Comparison of ENCODE assay signal across 8 mouse cellular contexts in the genomic region with DNA sequence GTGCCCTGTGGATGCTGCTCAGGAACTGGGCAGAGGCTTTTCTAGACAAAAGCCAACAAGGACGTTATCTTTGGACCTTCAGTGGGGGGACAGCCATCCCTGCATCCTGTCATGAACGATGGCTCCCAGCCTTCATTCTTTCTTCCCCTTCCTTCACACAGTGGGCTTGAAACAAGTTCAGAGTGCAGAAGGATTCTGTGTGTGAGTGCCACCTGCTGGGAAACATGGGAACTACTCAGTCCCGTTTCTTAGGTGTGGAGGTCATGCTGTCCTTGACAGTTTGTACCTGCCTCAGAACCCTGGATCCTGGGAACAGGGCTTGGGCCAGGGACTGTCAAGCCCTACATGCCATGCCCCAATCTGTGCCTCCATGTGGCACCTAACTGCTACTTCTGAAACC. TPM values are rescaled to one million over a fixed set of nuclear protein-coding genes. Genes with fewer than 3 reads are reported as not detected.
DNase-seq lines count a peak whose midpoint lies in the region; ATAC-seq and TF ChIP-seq lines count a peak whose summit lies in the region.
"Had no signal": no experiment of that assay in that cellular context is flagged by ENCODE, and none has a peak within 500 bp of the region (broad histone marks: within the 10 kb centered on the region; RNA-seq: fewer than 3 reads in every experiment).

No protein-coding gene starts in this region.

- WGBS in heart, embryonic 16.5 days, result 0% methylated on average over 3 of the region's 3 CpGs

- TF ChIP-seq EP300 in ES-Bruce4 (IDR thresholded peaks at IDR 0.05; ENCODE audit: insufficient read depth, low read depth, low read length), result no peak

- peak; percentile 39 to 59 for DNase-seq in adrenal gland, adult 18-20 months (ENCODE audit: low spot score in 2 of 2)
- peak; percentile 73 for DNase-seq in embryo, embryonic 11.5 days (ENCODE audit: low read depth, low spot score)
- peak; percentile 44 to 69 for DNase-seq in layer of hippocampus, postnatal 25 days (ENCODE audit: extremely low spot score in 1 of 2, low spot score in 1 of 2)
- peak; percentile 47 for DNase-seq in right cerebral cortex, postnatal 25 days

- no peak for TF ChIP-seq POLR2A in ES-Bruce4 (IDR thresholded peaks at IDR 0.05; ENCODE audit: insufficient read depth, low read length)

- H3K9me3 ChIP-seq in ES-Bruce4 (replicated peaks; ENCODE audit: control insufficient read depth, insufficient read depth, low read length, poor library complexity, severe bottlenecking), result no peaks in the 10 kb centered on the region
- H3K9me3 ChIP-seq in heart, embryonic 16.5 days (replicated peaks; ENCODE audit: control insufficient read depth, low read length), result no peaks in the 10 kb centered on the region
- H3K9me3 ChIP-seq: lung, embryonic 15.5 days had no signal

- H3K4me2 ChIP-seq in heart, embryonic 16.5 days (ENCODE audit: low read depth, low read length), result no peak overlapping the region
- H3K4me2 ChIP-seq: lung, embryonic 15.5 days had no signal

- H3K4me1 ChIP-seq in ES-Bruce4 (ENCODE audit: control insufficient read depth, insufficient read depth, low read length), result peaks cover 4% of the 10 kb centered on the region
- H3K4me1 ChIP-seq in heart, embryonic 16.5 days (ENCODE audit: control insufficient read depth, insufficient read depth, low read length), result peaks cover 22% of the 10 kb centered on the region

- TF ChIP-seq CTCF in ES-Bruce4 (IDR thresholded peaks at IDR 0.05; ENCODE audit: low read depth, low read length), result peak; percentile 58

- H3K4me3 ChIP-seq in ES-Bruce4 (ENCODE audit: low read depth, low read length), result no peak overlapping the region
- no peak overlapping the region for H3K4me3 ChIP-seq in heart, embryonic 16.5 days (ENCODE audit: low read length)
- H3K4me3 ChIP-seq: lung, embryonic 15.5 days had no signal

- H3K36me3 ChIP-seq in ES-Bruce4 (ENCODE audit: control insufficient read depth, insufficient read depth, low read length, poor library complexity, severe bottlenecking), result no peaks in the 10 kb centered on the region
- H3K36me3 ChIP-seq in heart, embryonic 16.5 days (ENCODE audit: control insufficient read depth, insufficient read depth), result peaks cover 28% of the 10 kb centered on the region

- H3K27ac ChIP-seq in ES-Bruce4 (ENCODE audit: insufficient read depth, low read length), result no peak overlapping the region
- peak overlapping the region; percentile 68 for H3K27ac ChIP-seq in heart, embryonic 16.5 days (ENCODE audit: low read length)
- H3K27ac ChIP-seq: lung, embryonic 15.5 days had no signal

- H3K9ac ChIP-seq in ES-Bruce4 (ENCODE audit: low read depth, poor library complexity, severe bottlenecking), result no peak overlapping the region
- peak overlapping the region; percentile 48; the same call in 1 of the 2 replicates for H3K9ac ChIP-seq in heart, embryonic 16.5 days (ENCODE audit: low read length)
- H3K9ac ChIP-seq: lung, embryonic 15.5 days had no signal

- no peaks in the 10 kb centered on the region for H3K27me3 ChIP-seq in ES-Bruce4 (ENCODE audit: control insufficient read depth, insufficient read depth, low read length, poor library complexity, severe bottlenecking)
- no peaks in the 10 kb centered on the region for H3K27me3 ChIP-seq in heart, embryonic 16.5 days (ENCODE audit: control insufficient read depth, insufficient read depth, low read length)
- H3K27me3 ChIP-seq: lung, embryonic 15.5 days had no signal

- ATAC-seq in heart, embryonic 16.5 days (replicated peaks; ENCODE audit: extremely low read depth, insufficient read depth, low FRiP score), result no peak
- peak; percentile 41 for ATAC-seq in megakaryocyte progenitor cell, adult 5-6 weeks (replicated peaks; ENCODE audit: poor library complexity)

RNA-seq across cellular contexts. Expression of a gene that starts 2.3 kb away (rescaled TPM):
- polyA plus RNA-seq in ES-Bruce4 (2011; ENCODE audit: insufficient read depth, insufficient read length, low read depth, missing spikeins), result 15.3 and 17.2 TPM in 2 replicates
- total RNA-seq in adrenal gland, adult 18-20 months (2021), result 10 to 100 TPM; 54.9 to 62.9 TPM
- 92.6 and 101 TPM in 2 replicates for polyA plus RNA-seq in heart, embryonic 16.5 days (2015; fragmentation: Nextera tagmentation; extraction: Ambion mirVana)
- 10 to 100 TPM; 36.0 to 45.9 TPM for total RNA-seq in layer of hippocampus, postnatal 25 days (2021)
- 18.6 and 24.5 TPM in 2 replicates for total RNA-seq in megakaryocyte progenitor cell, adult 5-6 weeks (2015)
- total RNA-seq in megakaryocyte progenitor cell, adult 5-6 weeks (2017), result 20.0 and 20.6 TPM in 2 replicates

RNA-seq across cellular contexts. Expression of a gene that starts 2.5 kb away (rescaled TPM):
- polyA plus RNA-seq in ES-Bruce4 (2011; ENCODE audit: insufficient read depth, insufficient read length, low read depth, missing spikeins), result 12.2 and 15.6 TPM in 2 replicates
- total RNA-seq in adrenal gland, adult 18-20 months (2021), result 10 to 100 TPM; 12.3 to 15.4 TPM
- 16.3 and 16.9 TPM in 2 replicates for polyA plus RNA-seq in heart, embryonic 16.5 days (2015; fragmentation: Nextera tagmentation; extraction: Ambion mirVana)
- total RNA-seq in layer of hippocampus, postnatal 25 days (2021), result 10 to 100 TPM; 15.8 to 17.6 TPM
- 8.3 and 10.3 TPM in 2 replicates for total RNA-seq in megakaryocyte progenitor cell, adult 5-6 weeks (2015)
- total RNA-seq in megakaryocyte progenitor cell, adult 5-6 weeks (2017), result 8.3 and 8.8 TPM in 2 replicates

RNA-seq across cellular contexts. Expression of a gene that starts 14.4 kb away (rescaled TPM):
- polyA plus RNA-seq in ES-Bruce4 (2011; ENCODE audit: insufficient read depth, insufficient read length, low read depth, missing spikeins), result 12.2 and 18.7 TPM in 2 replicates
- 10 to 100 TPM; 11.7 to 90.0 TPM for total RNA-seq in adrenal gland, adult 18-20 months (2021)
- polyA plus RNA-seq in heart, embryonic 16.5 days (2015; fragmentation: Nextera tagmentation; extraction: Ambion mirVana), result 13.2 and 14.5 TPM in 2 replicates
- 10 to 100 TPM; 31.7 to 37.2 TPM for total RNA-seq in layer of hippocampus, postnatal 25 days (2021)
- total RNA-seq in megakaryocyte progenitor cell, adult 5-6 weeks (2015), result 5.1 and 5.2 TPM in 2 replicates
- 12.3 and 19.3 TPM in 2 replicates for total RNA-seq in megakaryocyte progenitor cell, adult 5-6 weeks (2017)

RNA-seq across cellular contexts. Expression of a gene that starts 50.1 kb away (rescaled TPM):
- polyA plus RNA-seq in ES-Bruce4 (2011; ENCODE audit: insufficient read depth, insufficient read length, low read depth, missing spikeins), result 44.0 and 50.3 TPM in 2 replicates
- total RNA-seq in adrenal gland, adult 18-20 months (2021), result 100 to 1,000 TPM; 147 to 177 TPM
- 87.3 and 93.5 TPM in 2 replicates for polyA plus RNA-seq in heart, embryonic 16.5 days (2015; fragmentation: Nextera tagmentation; extraction: Ambion mirVana)
- total RNA-seq in layer of hippocampus, postnatal 25 days (2021), result 10 to 100 TPM; 85.3 to 88.5 TPM
- 31.6 and 33.3 TPM in 2 replicates for total RNA-seq in megakaryocyte progenitor cell, adult 5-6 weeks (2015)
- 40.2 and 41.2 TPM in 2 replicates for total RNA-seq in megakaryocyte progenitor cell, adult 5-6 weeks (2017)

RNA-seq across cellular contexts. Expression of a gene that starts 54.1 kb away (rescaled TPM):
- polyA plus RNA-seq in ES-Bruce4 (2011; ENCODE audit: insufficient read depth, insufficient read length, low read depth, missing spikeins), result 0.81 and 1.6 TPM in 2 replicates
- 10 to 100 TPM; 10.3 to 22.0 TPM for total RNA-seq in adrenal gland, adult 18-20 months (2021)
- 1.3 and 1.4 TPM in 2 replicates for polyA plus RNA-seq in heart, embryonic 16.5 days (2015; fragmentation: Nextera tagmentation; extraction: Ambion mirVana)
- total RNA-seq in layer of hippocampus, postnatal 25 days (2021), result 100 to 1,000 TPM; 221 to 225 TPM
- total RNA-seq in megakaryocyte progenitor cell, adult 5-6 weeks (2015), result 4.7 and 6.3 TPM in 2 replicates
- 5.6 and 6.3 TPM in 2 replicates for total RNA-seq in megakaryocyte progenitor cell, adult 5-6 weeks (2017)
